Comparison of ENCODE assay signal across 16 mouse cellular contexts in the genomic region with DNA sequence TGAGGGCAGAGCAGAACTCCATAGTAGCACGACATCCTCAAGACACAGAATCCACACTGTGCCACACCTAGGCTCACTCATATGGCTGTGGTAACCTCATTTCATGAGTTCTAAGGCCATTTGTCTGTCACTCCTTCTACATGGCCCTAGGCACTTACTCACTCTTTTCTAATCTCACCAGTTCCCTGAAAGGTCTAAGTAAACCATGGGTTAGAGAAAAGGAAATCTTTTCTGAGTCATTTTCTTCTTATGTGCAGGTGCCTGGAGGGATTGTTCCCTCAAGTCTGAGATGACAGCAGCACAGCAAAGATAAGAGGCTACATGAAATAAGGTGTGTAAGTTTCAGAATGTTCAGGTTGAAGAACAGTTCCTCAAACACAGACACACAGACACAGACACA.
"Had no signal": no experiment of that assay in that cellular context is flagged by ENCODE, and none has a peak within 500 bp of the region (broad histone marks: within the 10 kb centered on the region; RNA-seq: fewer than 3 reads in every experiment).

No protein-coding gene starts in this region.

- H3K4me1 ChIP-seq: megakaryocyte, embryonic 14.5 days; midbrain, embryonic 13.5 days; midbrain, embryonic 15.5 days; neural tube, embryonic 12.5 days had no signal

- H3K27ac ChIP-seq: midbrain, embryonic 13.5 days; midbrain, embryonic 15.5 days; neural tube, embryonic 12.5 days had no signal

- H3K36me3 ChIP-seq: midbrain, embryonic 13.5 days; midbrain, embryonic 15.5 days; neural tube, embryonic 12.5 days had no signal

- H3K9me3 ChIP-seq: midbrain, embryonic 15.5 days had no signal

- H3K27me3 ChIP-seq: megakaryocyte, embryonic 14.5 days; midbrain, embryonic 13.5 days; midbrain, embryonic 15.5 days; neural tube, embryonic 12.5 days had no signal

- DNase-seq: lung, adult 18-20 months; lung, embryonic 14.5 days; lung, postnatal 10 days; lung, postnatal 4 days; retina, postnatal 1 day; right cerebral cortex, adult 18-20 months; right cerebral cortex, postnatal 25 days; right cerebral cortex, postnatal 4 days; spleen, adult 18-20 months; thymus, adult 2 months; thymus, postnatal 25 days; thymus, postnatal 4 days had no signal

- H3K4me3 ChIP-seq: megakaryocyte, embryonic 14.5 days; midbrain, embryonic 13.5 days; midbrain, embryonic 15.5 days; neural tube, embryonic 12.5 days had no signal

- ATAC-seq: midbrain, embryonic 13.5 days; midbrain, embryonic 15.5 days had no signal
